1 mouse cellular context compared by ENCODE assay signal in the genomic region with DNA sequence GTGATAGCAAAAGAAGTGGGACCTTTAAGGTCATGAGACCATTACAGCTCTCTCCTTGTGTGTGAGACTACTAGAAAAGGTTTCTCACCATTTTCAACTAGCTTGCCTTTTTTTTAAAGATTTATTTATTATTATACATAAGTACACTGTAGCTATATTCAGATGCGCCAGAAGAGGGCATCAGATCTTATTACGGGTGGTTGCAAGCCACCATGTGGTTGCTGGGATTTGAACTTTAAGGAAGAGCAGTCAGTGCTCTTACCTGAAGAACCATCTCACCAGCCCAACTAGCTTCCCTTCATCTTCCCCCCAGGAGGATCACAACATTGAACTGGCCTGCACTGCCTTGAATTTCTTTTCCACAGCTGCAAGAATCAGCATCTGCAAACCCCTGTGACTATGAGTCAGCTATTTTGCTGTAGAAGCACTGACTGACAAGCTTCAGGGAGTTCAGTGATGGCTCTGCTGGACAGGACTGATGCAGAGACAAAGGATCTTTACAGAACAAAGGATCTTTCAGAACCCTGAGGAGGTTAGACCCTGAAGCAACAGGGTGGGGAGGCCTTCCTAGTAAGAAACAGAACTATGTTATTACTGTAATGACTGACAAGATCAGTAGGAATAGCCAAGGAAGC.
A peak's percentile ranks its signal among the peaks of the same experiment; 100 is the strongest.
TF ChIP-seq lines count a peak whose summit lies in the region.

No protein-coding gene starts in this region.

TF ChIP-seq in MEL, 35 proteins besides CTCF, POLR2A, EP300 and RAD21 (continued from another document):
- peak; percentile 51; the same call in 1 of the 2 replicates for TF ChIP-seq MYC (IDR thresholded peaks at IDR 0.05; ENCODE audit: low read depth, low read length)
